Mouse (Mus musculus) activated CD4-positive, CD25-positive, alpha-beta regulatory T cell, adult 9 weeks (primary cell): Measurements from ENCODE around the gene Mrm2. TPM values are rescaled to one million over a fixed set of nuclear protein-coding genes. Genes with fewer than 3 reads are reported as not detected.

Source experiments
- polyA plus RNA-seq: library from polyadenylated mRNA; unstranded; fragments of 100-300 nt; shearing (Covaris generic); gene quantifications from one replicate; pipeline ENCODE4 v1.2.1, GENCODE M21; 2017

The Mrm2 gene
- polyA plus RNA-seq, result 17.2 TPM

DNA sequence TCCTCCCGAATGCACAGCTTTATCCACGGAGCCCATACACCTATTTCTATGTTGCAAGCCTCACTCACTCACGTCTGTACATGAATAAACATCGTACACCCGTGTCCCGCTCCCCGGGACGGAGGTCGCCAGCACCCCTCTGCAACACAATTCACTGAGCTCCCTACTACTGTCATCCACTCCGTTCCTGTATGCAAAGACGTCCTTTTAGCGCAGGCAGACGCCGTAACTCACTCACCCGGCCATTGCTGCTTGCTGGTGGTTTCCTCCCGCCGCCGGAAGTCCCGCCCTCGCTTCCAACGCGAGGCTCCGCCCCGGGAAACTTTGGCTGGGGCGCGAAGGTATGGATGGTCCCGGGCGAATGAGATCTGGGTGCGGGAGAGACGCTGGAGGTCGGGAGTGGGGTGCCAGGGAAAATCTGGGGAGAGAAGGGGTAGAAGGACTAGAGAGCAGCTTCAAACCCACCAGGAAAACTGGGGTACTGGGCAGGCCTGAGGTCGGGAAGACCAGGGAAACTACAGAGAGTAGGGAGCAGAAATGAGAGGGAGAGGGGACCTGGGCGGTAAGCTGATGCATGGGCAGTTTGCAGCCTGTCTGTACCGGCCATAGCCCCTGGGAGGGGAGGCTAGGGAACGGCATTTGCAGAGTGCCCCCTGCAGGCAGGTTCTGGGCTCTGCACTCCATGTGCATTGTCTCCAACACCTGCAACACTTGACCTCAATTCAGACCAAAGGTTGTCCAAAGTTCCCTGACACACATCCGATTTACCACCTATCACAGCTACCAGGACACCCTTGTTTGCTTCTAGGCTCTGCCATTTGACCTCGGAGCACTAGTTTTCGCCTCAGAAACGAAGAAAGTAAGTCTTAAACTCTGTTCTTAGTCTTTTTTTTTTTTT, at the start of gene Mrm2:
Mrm2 (minus strand) TSS at position 284 of the 898 bp plus-strand sequence.

DNA sequence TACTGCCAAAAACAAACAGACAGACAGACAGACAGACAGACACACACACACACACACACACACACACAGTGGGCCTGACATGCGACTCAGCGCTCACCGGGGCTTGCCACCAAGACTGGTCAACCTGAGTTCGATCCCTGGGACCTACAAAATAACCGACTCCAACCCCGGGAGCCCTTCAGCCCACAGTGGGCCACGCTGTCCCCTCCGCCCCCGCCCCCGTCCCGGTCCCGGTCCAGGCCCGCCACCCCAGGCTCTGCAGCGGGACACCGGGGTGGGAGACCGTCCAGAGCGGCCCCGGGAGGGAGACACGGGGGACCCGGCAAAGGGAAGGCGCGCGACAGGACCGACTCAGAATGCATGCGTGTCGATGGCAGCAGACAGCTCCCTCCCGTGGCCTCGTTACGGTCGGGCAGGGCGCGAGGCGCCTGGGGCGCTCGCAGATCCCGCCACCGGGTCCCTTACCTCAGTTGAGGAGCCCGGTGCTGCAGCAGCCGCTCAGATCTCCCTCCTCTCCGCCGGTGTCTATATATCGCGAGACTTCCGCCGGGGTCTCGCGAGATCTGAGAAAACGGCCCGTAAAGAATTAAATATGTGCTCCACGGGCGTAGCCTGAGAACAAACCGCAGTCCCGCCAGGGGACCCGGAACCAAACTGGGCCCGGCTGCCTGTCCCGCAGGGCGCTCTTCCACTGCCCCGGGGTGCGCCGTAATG, 10.5 kb downstream of the Mrm2 start, which contains the start of the genes Mad1l1 and Nudt1:
Mad1l1 (minus strand) TSS at position 511 of the 714 bp plus-strand sequence.
Nudt1 (plus strand) TSS at position 615 of the 714 bp plus-strand sequence.

Other genes with a start within 250 kb of the Mrm2 start
- 31.6 TPM for gene Mad1l1, start 10.3 kb downstream of the Mrm2 start, polyA plus RNA-seq
- 25.4 TPM for gene Nudt1, start 10.2 kb downstream of the Mrm2 start, polyA plus RNA-seq
- gene Snx8, start 57.4 kb upstream of the Mrm2 start, polyA plus RNA-seq, result 1.9 TPM
- gene Eif3b, start 87.4 kb upstream of the Mrm2 start, polyA plus RNA-seq, result 47.0 TPM
- not detected for gene Gm4869, start 113.7 kb upstream of the Mrm2 start, polyA plus RNA-seq
- gene Chst12, start 173.7 kb upstream of the Mrm2 start, polyA plus RNA-seq, result 37.5 TPM
- 2.5 TPM for gene Grifin, start 233.2 kb upstream of the Mrm2 start, polyA plus RNA-seq